Mouse (Mus musculus) myocyte (in vitro differentiated cells): ENCODE measurements around the gene Ascl4. TPM values are rescaled to one million over a fixed set of nuclear protein-coding genes. Genes with fewer than 3 reads are reported as not detected.

Source experiments
- H3K27me3 ChIP-seq: one replicate; pipeline ENCODE4 v1.6.1; 2011; ENCODE audit not compliant: control insufficient read depth, insufficient read depth, insufficient read length
- H3K36me3 ChIP-seq: one replicate; pipeline ENCODE4 v1.6.1; 2011; ENCODE audit not compliant: control insufficient read depth, insufficient read depth
- H3K4me2 ChIP-seq: one replicate; pipeline ENCODE4 v1.6.1; 2011; ENCODE audit warnings: low read depth, control low read depth
- H3K4me3 ChIP-seq: one replicate; pipeline ENCODE4 v1.5.1; 2011; ENCODE audit warnings: mild to moderate bottlenecking, control low read depth, moderate library complexity
- H3K79me2 ChIP-seq: one replicate; pipeline ENCODE4 v1.6.1; 2011; ENCODE audit not compliant: control insufficient read depth, insufficient read depth
- H3ac ChIP-seq: one replicate; pipeline ENCODE4 v1.6.1; 2011; ENCODE audit not compliant: control insufficient read depth, insufficient read length
- CEBPB ChIP-seq: IDR thresholded peaks from 2 replicates; pipeline ENCODE4 v1.6.1; 2011; ENCODE audit warnings: mild to moderate bottlenecking, moderate library complexity; ENCODE audit not compliant: poor library complexity, insufficient read depth, severe bottlenecking
- E2F4 ChIP-seq: IDR thresholded peaks from one replicate; pipeline ENCODE4 v1.6.1; 2011; ENCODE audit warnings: mild to moderate bottlenecking, control low read depth, moderate library complexity; ENCODE audit not compliant: insufficient read depth
- MAX ChIP-seq: IDR thresholded peaks from one replicate; pipeline ENCODE4 v1.6.1; 2011; ENCODE audit warnings: low read depth, mild to moderate bottlenecking, control low read depth
- MYOD1 ChIP-seq, 3 experiments: IDR thresholded peaks; one replicate each; pipeline ENCODE4 v1.6.1; 2011; ENCODE audit warnings: control low read depth in 2 of 3, low read depth in 2 of 3, mild to moderate bottlenecking in 2 of 3, moderate library complexity in 1 of 3; ENCODE audit not compliant: insufficient read length in 2 of 3, control insufficient read depth in 1 of 3
- MYOG ChIP-seq, 3 experiments: IDR thresholded peaks; one replicate each; pipeline ENCODE4 v1.6.1; 2011; ENCODE audit warnings: control low read depth in 2 of 3, low read depth in 2 of 3, mild to moderate bottlenecking in 2 of 3; ENCODE audit not compliant: insufficient read length in 2 of 3, control insufficient read depth in 1 of 3, insufficient read depth in 1 of 3
- POLR2A ChIP-seq: IDR thresholded peaks from one replicate; pipeline ENCODE4 v1.6.1; 2011; ENCODE audit warnings: low read depth, mild to moderate bottlenecking, control low read depth, moderate library complexity; ENCODE audit not compliant: insufficient read length
- POLR2AphosphoS2 ChIP-seq: IDR thresholded peaks from one replicate; pipeline ENCODE4 v1.6.1; 2011; ENCODE audit warnings: low read depth, control low read depth; ENCODE audit not compliant: insufficient read length
- REST ChIP-seq: IDR thresholded peaks from one replicate; pipeline ENCODE4 v1.6.1; 2011; ENCODE audit warnings: mild to moderate bottlenecking, control low read depth, moderate library complexity; ENCODE audit not compliant: insufficient read depth, insufficient read length
- SRF ChIP-seq: IDR thresholded peaks from one replicate; pipeline ENCODE4 v1.6.1; 2011; ENCODE audit warnings: low read depth; ENCODE audit not compliant: control insufficient read depth, insufficient read length
- TCF12 ChIP-seq: IDR thresholded peaks from one replicate; pipeline ENCODE4 v1.6.1; 2011; ENCODE audit warnings: mild to moderate bottlenecking, control low read depth; ENCODE audit not compliant: poor library complexity, insufficient read depth, severe bottlenecking
- TCF3 ChIP-seq: IDR thresholded peaks from one replicate; pipeline ENCODE4 v1.6.1; 2011; ENCODE audit warnings: low read depth, control low read depth; ENCODE audit not compliant: insufficient read length
- USF1 ChIP-seq: IDR thresholded peaks from one replicate; pipeline ENCODE4 v1.6.1; 2011; ENCODE audit warnings: low read depth, mild to moderate bottlenecking, control low read depth, moderate library complexity
- polyA plus RNA-seq: library from polyadenylated mRNA; unstranded; fragments of >200 nt; fragmentation: generic; extraction: Trizol; gene quantifications from one replicate; pipeline ENCODE4 v1.2.1, GENCODE M21; 2012; ENCODE audit warnings: missing spikeins

Gene Ascl4
- polyA plus RNA-seq, 1 experiment = not detected

DNA sequence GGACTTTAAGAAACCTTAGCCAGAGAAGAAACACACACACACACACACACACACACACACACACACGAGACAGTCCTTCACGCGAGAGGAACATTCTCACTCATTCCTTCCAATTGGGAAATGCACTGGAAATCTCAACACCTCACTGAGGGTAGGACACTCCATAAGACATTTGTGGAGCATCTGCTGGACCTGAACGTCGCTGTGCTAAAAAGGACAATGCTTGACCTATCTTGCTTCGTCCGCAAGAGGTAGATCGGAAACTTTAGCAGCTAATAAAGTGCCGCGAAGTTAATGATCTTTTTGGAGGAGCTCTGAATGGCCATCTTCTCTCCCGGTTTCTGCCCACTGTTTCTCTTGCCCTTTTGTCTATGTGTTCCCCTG, 1.7 kb downstream of the Ascl4 start:
- H3K4me3 ChIP-seq = no peak overlapping the region
- H3K36me3 ChIP-seq = no peaks in the 10 kb centered on the region
- peaks cover 14% of the 10 kb centered on the region for H3K27me3 ChIP-seq
- no peaks in the 10 kb centered on the region for H3K79me2 ChIP-seq
- no peak overlapping the region for H3K4me2 ChIP-seq
- TF ChIP-seq MYOG (IDR thresholded peaks at IDR 0.05; ENCODE audit: control insufficient read depth in 1 of 3, insufficient read depth in 1 of 3, insufficient read length in 2 of 3, low read depth in 2 of 3) (no peak), POLR2A (no peak), CEBPB (no peak)
- H3ac ChIP-seq = no peak overlapping the region

DNA sequence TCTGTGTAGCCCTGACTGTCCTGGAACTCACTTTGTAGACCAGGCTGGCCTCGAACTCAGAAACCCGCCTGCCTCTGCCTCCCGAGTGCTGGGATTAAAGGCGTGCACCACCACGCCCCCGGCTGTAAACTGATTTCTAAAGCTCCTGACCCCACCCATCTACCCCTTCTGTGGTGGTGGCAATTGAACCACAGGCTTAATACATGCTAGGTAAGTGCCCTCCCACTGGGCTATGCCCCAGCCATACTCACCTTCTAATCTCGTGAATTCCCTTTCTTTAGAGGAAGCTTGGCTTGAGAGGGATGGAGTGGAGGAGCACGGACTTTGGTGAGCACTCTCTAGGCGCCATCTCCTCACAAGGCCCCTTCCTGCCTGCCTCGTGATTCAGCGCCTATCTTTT, 2.5 kb downstream of the Ascl4 start:
- no peak for TF ChIP-seq MYOG (IDR thresholded peaks at IDR 0.05; ENCODE audit: control insufficient read depth in 1 of 3, insufficient read depth in 1 of 3, insufficient read length in 2 of 3, low read depth in 2 of 3)
- no peak for TF ChIP-seq SRF
- TF ChIP-seq MAX = no peak
- no peak for TF ChIP-seq CEBPB
- no peak for TF ChIP-seq REST
- TF ChIP-seq E2F4 = no peak
- TF ChIP-seq USF1 = no peak
- TF ChIP-seq POLR2AphosphoS2 = no peak
- TF ChIP-seq POLR2A = no peak
- TF ChIP-seq MYOD1 (IDR thresholded peaks at IDR 0.05; ENCODE audit: control insufficient read depth in 1 of 3, insufficient read length in 2 of 3, low read depth in 2 of 3) = no peak
- TF ChIP-seq TCF12 = no peak
- TF ChIP-seq TCF3 = no peak
- Histone ChIP-seq H3K79me2 (no peaks in the 10 kb centered on the region), H3K4me2 (no peak overlapping the region), H3K4me3 (no peak overlapping the region), H3ac (no peak overlapping the region), H3K36me3 (no peaks in the 10 kb centered on the region), H3K27me3 (peaks cover 10% of the 10 kb centered on the region)

DNA sequence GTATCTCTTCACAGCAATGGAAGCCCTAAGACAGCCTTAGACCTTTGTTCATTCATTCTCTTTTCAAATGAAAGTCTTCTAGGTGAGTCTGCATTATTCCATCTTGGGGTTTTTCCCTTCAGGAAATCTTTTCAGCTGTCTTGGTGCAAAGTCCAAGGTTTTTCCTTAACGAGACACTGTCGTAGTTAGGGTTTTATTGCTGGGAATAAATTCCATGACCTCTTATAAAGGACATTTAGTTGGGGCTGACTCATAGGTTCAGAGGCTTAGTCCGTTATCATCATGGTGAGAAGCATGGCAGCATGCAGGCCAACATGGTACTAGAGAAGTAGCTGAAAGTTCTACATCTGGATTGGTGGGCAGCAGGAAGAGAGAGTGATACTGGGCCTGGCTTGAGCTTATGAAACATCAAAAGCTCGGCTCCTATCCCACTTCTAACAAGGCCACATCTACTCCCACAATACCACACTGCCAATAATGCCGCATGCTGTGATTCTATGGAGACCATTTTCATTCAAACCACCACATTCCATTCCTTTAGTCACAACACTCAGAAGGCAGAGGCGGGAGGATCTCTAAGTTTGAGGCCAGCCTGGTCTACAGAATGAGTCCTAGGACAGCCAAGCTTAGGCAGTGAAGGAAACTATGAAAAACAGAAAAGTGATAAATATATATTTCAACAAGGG, 8.9 kb downstream of the Ascl4 start:
- no peak for TF ChIP-seq MYOG (IDR thresholded peaks at IDR 0.05; ENCODE audit: control insufficient read depth in 1 of 3, insufficient read depth in 1 of 3, insufficient read length in 2 of 3, low read depth in 2 of 3)
- TF ChIP-seq TCF3 = no peak
- no peak for TF ChIP-seq MYOD1 (IDR thresholded peaks at IDR 0.05; ENCODE audit: control insufficient read depth in 1 of 3, insufficient read length in 2 of 3, low read depth in 2 of 3)
- TF ChIP-seq CEBPB = no peak
- no peak for TF ChIP-seq USF1
- no peak for TF ChIP-seq POLR2A
- TF ChIP-seq POLR2AphosphoS2 = no peak
- TF ChIP-seq REST = no peak
- no peak for TF ChIP-seq TCF12
- TF ChIP-seq SRF = no peak
- TF ChIP-seq MAX = no peak
- no peak for TF ChIP-seq E2F4
- Histone ChIP-seq H3ac (no peak overlapping the region), H3K4me3 (no peak overlapping the region), H3K79me2 (no peaks in the 10 kb centered on the region), H3K4me2 (no peak overlapping the region), H3K27me3 (no peaks in the 10 kb centered on the region), H3K36me3 (peaks cover 53% of the 10 kb centered on the region)

DNA sequence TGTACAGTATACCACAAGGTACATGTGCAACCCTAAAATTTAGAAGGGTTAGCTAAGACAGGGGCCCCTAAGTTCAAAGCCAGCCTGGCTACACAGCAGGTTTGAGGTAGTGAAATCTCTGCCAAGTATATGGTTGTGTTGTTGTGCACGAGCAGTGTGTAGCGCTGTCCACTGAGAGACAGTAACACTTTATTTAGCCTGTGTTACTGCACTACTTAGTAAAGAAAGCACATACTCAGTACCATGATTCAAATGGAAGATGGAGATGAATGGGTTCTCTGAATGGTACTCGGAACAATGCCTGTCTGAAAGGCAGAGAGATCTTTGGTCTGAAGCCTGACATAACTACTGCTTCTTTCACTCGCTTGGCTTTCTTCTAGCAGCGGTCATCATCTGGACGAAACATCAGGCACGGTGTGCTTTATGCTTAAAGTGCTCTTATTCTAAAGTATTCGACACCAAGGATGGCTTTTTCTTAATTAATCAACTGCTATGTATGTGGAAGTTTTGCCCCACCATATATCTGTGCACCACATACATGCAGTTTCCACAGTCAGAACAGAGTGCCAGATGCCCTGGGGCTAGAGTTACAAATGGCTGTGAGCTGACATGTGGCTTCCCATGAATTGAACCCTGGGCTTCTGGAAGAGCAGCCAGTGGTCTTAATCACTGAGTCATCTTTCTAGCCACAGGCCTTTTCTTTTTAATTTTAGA, 21.2 kb downstream of the Ascl4 start:
- TF ChIP-seq MAX (no peak), POLR2A (no peak), TCF3 (no peak), SRF (no peak), USF1 (no peak), MYOD1 (IDR thresholded peaks at IDR 0.05; ENCODE audit: control insufficient read depth in 1 of 3, insufficient read length in 2 of 3, low read depth in 2 of 3) (no peak), TCF12 (no peak)
- H3K79me2 ChIP-seq = no peaks in the 10 kb centered on the region
- peaks cover 76% of the 10 kb centered on the region for H3K36me3 ChIP-seq

DNA sequence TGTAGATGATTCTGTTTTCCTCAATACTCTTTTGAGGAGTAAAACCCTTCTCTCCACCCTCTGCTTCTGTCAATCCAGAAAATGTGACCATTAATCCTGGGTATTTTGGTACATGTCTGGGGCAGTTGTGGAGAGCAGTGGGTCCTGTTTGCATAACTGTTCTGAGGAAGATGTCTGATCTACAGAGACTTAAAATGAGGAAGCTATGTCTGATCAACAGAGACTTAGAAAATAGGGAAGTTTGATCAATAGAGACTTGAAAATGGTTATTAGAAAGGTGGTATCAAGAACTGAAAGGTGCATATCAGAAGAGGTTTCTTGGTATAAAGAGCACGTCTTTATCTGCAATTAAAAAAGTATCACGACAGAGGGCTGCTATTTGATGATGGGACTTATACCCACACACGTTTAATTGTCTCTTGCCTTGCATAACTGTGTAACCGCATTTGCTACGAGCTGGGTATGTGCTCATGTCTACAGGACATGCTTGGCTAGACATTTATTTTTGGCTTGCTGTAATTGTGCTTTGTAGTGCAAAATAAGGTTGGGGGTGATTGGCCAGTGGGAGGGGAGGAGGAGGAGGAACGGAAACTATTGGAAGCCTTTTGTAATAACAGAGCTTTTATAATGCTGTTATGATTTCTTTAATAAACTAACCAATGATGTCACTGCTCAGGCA, 24.4 kb downstream of the Ascl4 start:
- no peaks in the 10 kb centered on the region for H3K27me3 ChIP-seq
- TF ChIP-seq POLR2AphosphoS2 = no peak
- no peak for TF ChIP-seq SRF
- no peak for TF ChIP-seq E2F4
- no peak for TF ChIP-seq POLR2A
- TF ChIP-seq USF1 = no peak
- TF ChIP-seq MYOD1 (IDR thresholded peaks at IDR 0.05; ENCODE audit: control insufficient read depth in 1 of 3, insufficient read length in 2 of 3, low read depth in 2 of 3) = no peak
- no peak for TF ChIP-seq MAX
- no peak for TF ChIP-seq MYOG (IDR thresholded peaks at IDR 0.05; ENCODE audit: control insufficient read depth in 1 of 3, insufficient read depth in 1 of 3, insufficient read length in 2 of 3, low read depth in 2 of 3)
- TF ChIP-seq CEBPB = no peak
- TF ChIP-seq TCF3 = no peak
- no peak for TF ChIP-seq TCF12
- TF ChIP-seq REST = no peak
- H3K79me2 ChIP-seq = peaks cover 29% of the 10 kb centered on the region
- peaks cover 45% of the 10 kb centered on the region for H3K36me3 ChIP-seq
- no peak overlapping the region for H3ac ChIP-seq
- H3K4me2 ChIP-seq = no peak overlapping the region
- no peak overlapping the region for H3K4me3 ChIP-seq

More for the DNA sequence above, 21.2 kb downstream of the Ascl4 start:
- no peak overlapping the region for H3ac ChIP-seq
- H3K27me3 ChIP-seq = no peaks in the 10 kb centered on the region
- H3K4me3 ChIP-seq = no peak overlapping the region
- H3K4me2 ChIP-seq = no peak overlapping the region
